Mouse (Mus musculus) adrenal gland, adult 2 months (tissue): ENCODE results near the gene Mark3. TPM values are rescaled to one million over a fixed set of nuclear protein-coding genes. Genes with fewer than 3 reads are reported as not detected.
A peak's percentile ranks its signal among the peaks of the same experiment; 100 is the strongest.

Source experiments
- DNase-seq: peaks from one replicate; pipeline ENCODE4 v3.0.0; 2021
- polyA plus RNA-seq: library from polyadenylated mRNA; depleted of rRNA; stranded (reverse); fragments of >200 nt; gene quantifications from 2 replicates; pipeline ENCODE4 v1.2.3, GENCODE M21; 2012; rRNA removed
- total RNA-seq, 2 experiments: library from RNA; stranded (reverse); gene quantifications; 2 replicates each; pipeline ENCODE4 v1.2.3; 2021

Mark3 gene
- total and polyA plus RNA-seq, 3 experiments = 35.8 to 95.9 (median 83.2) TPM

DNA sequence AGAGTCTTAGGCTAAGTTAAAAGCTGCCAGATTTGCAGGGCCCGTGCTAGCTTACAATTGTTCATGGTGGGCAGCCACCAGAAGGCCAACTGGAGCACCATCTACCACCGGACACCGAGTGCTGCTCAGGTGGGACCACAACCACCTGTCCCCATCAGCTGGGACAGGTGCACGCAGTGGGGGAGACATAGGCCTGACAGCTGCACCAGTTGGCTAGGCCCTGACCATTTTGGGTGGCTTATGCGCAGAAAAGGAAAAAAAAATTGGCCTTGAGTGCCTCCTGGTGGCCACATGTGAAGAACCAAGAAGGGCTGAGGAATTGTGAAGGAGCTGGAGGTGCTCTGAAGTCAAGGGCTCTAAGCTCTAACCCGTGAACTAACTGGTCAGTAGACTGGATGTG is 121.9 kb downstream of the Mark3 start:
- peak; percentile 65 for DNase-seq

DNA sequence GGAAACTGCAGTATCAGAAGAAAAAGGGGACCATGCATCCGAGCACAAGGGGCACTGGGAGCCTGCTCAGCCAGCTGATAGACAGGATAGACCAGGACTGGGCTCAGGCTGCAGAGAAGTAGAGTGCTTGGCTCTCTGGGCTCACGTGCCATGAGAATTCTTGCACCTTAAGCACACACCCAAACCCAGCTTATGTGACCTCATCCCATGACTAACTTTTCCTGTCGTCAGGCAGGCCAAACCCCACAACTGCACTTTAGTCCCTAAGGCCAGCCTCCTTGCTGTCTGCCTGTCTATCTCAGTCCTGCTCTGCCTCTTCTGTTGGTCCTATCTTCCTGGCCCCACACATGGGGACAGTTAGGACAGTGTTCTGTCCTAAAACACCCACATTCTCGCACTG is 123.4 kb downstream of the Mark3 start:
- peak; percentile 56 for DNase-seq

DNA sequence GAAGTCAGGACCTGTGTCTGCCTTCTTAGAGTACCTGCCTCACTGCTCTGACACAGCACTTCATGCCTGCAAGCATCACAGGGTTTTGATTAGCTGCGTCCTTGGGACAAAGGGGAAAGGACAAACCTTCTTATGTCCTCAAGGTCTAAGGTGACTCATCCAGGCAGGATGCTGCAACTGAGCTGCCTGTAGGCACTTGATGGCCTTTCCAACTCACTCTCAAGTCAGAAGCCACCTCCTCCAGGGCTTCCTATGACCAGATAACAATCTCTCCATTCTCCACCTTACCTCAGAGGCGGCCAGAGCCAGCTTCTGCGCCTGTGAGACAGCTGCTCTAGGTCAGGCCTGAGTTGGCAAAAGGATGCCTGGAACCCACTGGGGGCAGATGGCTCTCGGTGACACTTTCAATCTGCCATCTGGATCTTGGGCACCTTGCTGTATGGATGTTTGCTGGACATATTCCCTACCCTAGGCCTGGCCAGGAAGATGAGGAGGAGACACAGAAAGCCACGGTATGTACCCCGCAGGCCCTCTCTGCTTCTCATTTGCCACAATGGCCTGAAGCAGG is 124.1 kb downstream of the Mark3 start:
- DNase-seq = peak; percentile 72

- DNase-seq = no peak
Measured at GRCm38 (mm10) chr12:111699542-111699941, 125.2 kb downstream of the Mark3 start.

- DNase-seq = no peak
Measured at GRCm38 (mm10) chr12:111700920-111701458, 126.7 kb downstream of the Mark3 start.

- DNase-seq = no peak
Measured at GRCm38 (mm10) chr12:111703301-111703700, 129.0 kb downstream of the Mark3 start.

- peak; percentile 75 for DNase-seq
Measured at GRCm38 (mm10) chr12:111704609-111705008, 130.3 kb downstream of the Mark3 start.

GRCm38 (mm10) chr12:111705186-111705973 is 131.1 kb downstream of the Mark3 start:
- peak; percentile 83 for DNase-seq

Other genes with a start within 250 kb of the Mark3 start
- 100 to 1,000 TPM; 119 to 120 TPM for gene Cdc42bpb, start 196.8 kb upstream of the Mark3 start, total RNA-seq
- gene Cdc42bpb, start 196.8 kb upstream of the Mark3 start, polyA plus RNA-seq = 339 and 354 TPM in 2 replicates
- gene Lbhd2, start 167.7 kb upstream of the Mark3 start, total RNA-seq = under 1 TPM; 0.46 to 0.48 TPM
- 0.17 and 0.30 TPM in 2 replicates for gene Lbhd2, start 167.7 kb upstream of the Mark3 start, polyA plus RNA-seq
- gene Exoc3l4, start 157.5 kb upstream of the Mark3 start, total RNA-seq = 1 to 10 TPM; 4.7 to 7.7 TPM
- 12.7 and 13.9 TPM in 2 replicates for gene Exoc3l4, start 157.5 kb upstream of the Mark3 start, polyA plus RNA-seq
- 10 to 100 TPM; 12.2 to 19.5 TPM for gene Tnfaip2, start 132.1 kb upstream of the Mark3 start, total RNA-seq
- 15.8 and 22.7 TPM in 2 replicates for gene Tnfaip2, start 132.1 kb upstream of the Mark3 start, polyA plus RNA-seq
- gene Gm266, start 88.7 kb upstream of the Mark3 start, total RNA-seq = under 1 TPM in 1 of 2 experiments, not detected in 1; 0.23 TPM
- gene Gm266, start 88.7 kb upstream of the Mark3 start, polyA plus RNA-seq = 0.10 and 1.2 TPM in 2 replicates
- 100 to 1,000 TPM; 327 to 470 TPM for gene Eif5, start 36.5 kb upstream of the Mark3 start, total RNA-seq
- gene Eif5, start 36.5 kb upstream of the Mark3 start, polyA plus RNA-seq = 210 and 254 TPM in 2 replicates
- gene Ckb, start 97.8 kb downstream of the Mark3 start, total RNA-seq = 10 to 100 TPM; 30.9 to 96.5 TPM
- gene Ckb, start 97.8 kb downstream of the Mark3 start, polyA plus RNA-seq = 192 and 265 TPM in 2 replicates
- gene Trmt61a, start 103.6 kb downstream of the Mark3 start, total RNA-seq = 10 to 100 TPM; 13.7 to 15.8 TPM
- 74.9 and 79.6 TPM in 2 replicates for gene Trmt61a, start 103.6 kb downstream of the Mark3 start, polyA plus RNA-seq
- gene Bag5, start 138.7 kb downstream of the Mark3 start, total RNA-seq = 10 to 100 TPM; 32.5 to 37.7 TPM
- 8.0 and 12.0 TPM in 2 replicates for gene Bag5, start 138.7 kb downstream of the Mark3 start, polyA plus RNA-seq
- gene Apopt1, start 138.7 kb downstream of the Mark3 start, total RNA-seq = 10 to 100 TPM; 67.7 to 70.0 TPM
- gene Apopt1, start 138.7 kb downstream of the Mark3 start, polyA plus RNA-seq = 191 and 279 TPM in 2 replicates
- gene Klc1, start 184.3 kb downstream of the Mark3 start, total RNA-seq = 100 to 1,000 TPM in 1 of 2 experiments, 10 to 100 TPM in 1; 87.7 to 107 TPM
- gene Klc1, start 184.3 kb downstream of the Mark3 start, polyA plus RNA-seq = 61.6 and 71.6 TPM in 2 replicates
- gene Xrcc3, start 239.3 kb downstream of the Mark3 start, total RNA-seq = 10 to 100 TPM in 1 of 2 experiments, 1 to 10 TPM in 1; 8.8 to 17.8 TPM
- gene Xrcc3, start 239.3 kb downstream of the Mark3 start, polyA plus RNA-seq = 19.7 and 22.5 TPM in 2 replicates
- 100 to 1,000 TPM in 1 of 2 experiments, 10 to 100 TPM in 1; 63.4 to 125 TPM for gene Zfyve21, start 239.6 kb downstream of the Mark3 start, total RNA-seq
- gene Zfyve21, start 239.6 kb downstream of the Mark3 start, polyA plus RNA-seq = 124 and 125 TPM in 2 replicates